Mouse (Mus musculus): ENCODE results near the gene Tspan12. TPM values are rescaled to one million over a fixed set of nuclear protein-coding genes. Genes with fewer than 3 reads are reported as not detected.
"Not testable (repeated sequence)": the region's sequence is repeated elsewhere in the genome, so short reads cannot be mapped to it uniquely, and the experiment has no call there.

Tspan12 gene
- 53.2 and 64.8 TPM in 2 replicates for polyA plus RNA-seq (2014; fragmentation: Nextera tagmentation; extraction: Ambion mirVana)

- peaks cover 6% of the 10 kb centered on the region for H3K4me1 ChIP-seq (ENCODE audit: control insufficient read depth, insufficient read depth, low read length)
- peak within 1 kb of the TSS; percentile 87 for H3K27ac ChIP-seq (ENCODE audit: low read depth, low read length)
- peak within 1 kb of the TSS; percentile 55 for H3K4me2 ChIP-seq
- ATAC-seq (ENCODE audit: low FRiP score) (peak; percentile 45), DNase-seq (ENCODE audit: low spot score, missing footprints) (peak; percentile 96)
- WGBS: 2% methylated on average over 13 of the region's 13 CpGs
- peak within 1 kb of the TSS; percentile 70 for H3K4me3 ChIP-seq (ENCODE audit: low read depth, low read length)
- peak within 1 kb of the TSS; percentile 90 for H3K9ac ChIP-seq (ENCODE audit: low read length)
- no peaks in the 10 kb centered on the region for H3K9me3 ChIP-seq (ENCODE audit: control insufficient read depth, low read length)
- H3K36me3 ChIP-seq (ENCODE audit: control insufficient read depth, insufficient read depth, low read length): no peaks in the 10 kb centered on the region
- no peaks in the 10 kb centered on the region for H3K27me3 ChIP-seq (ENCODE audit: control insufficient read depth, insufficient read depth, low read length)
These were observed at the start of gene Tspan12 for GRCm38 (mm10) chr6:21852344-21852785. Tspan12 (minus strand) TSS chr6:21852515.

- Histone ChIP-seq H3K27ac (ENCODE audit: low read depth, low read length) (no peak overlapping the region), H3K9ac (ENCODE audit: low read length) (no peak overlapping the region), H3K36me3 (ENCODE audit: control insufficient read depth, insufficient read depth, low read length) (no peaks in the 10 kb centered on the region), H3K4me2 (no peak overlapping the region), H3K4me3 (ENCODE audit: low read depth, low read length) (no peak overlapping the region), H3K4me1 (ENCODE audit: control insufficient read depth, insufficient read depth, low read length) (no peaks in the 10 kb centered on the region), H3K9me3 (ENCODE audit: control insufficient read depth, low read length) (no peaks in the 10 kb centered on the region), H3K27me3 (ENCODE audit: control insufficient read depth, insufficient read depth, low read length) (no peaks in the 10 kb centered on the region)
- DNase-seq (ENCODE audit: low spot score, missing footprints): no peak
- ATAC-seq (ENCODE audit: low FRiP score): no peak
- WGBS: 82% methylated on average over 7 of the region's 7 CpGs
These were observed 42.1 kb upstream of the Tspan12 start for GRCm38 (mm10) chr6:21894451-21894850.

DNA sequence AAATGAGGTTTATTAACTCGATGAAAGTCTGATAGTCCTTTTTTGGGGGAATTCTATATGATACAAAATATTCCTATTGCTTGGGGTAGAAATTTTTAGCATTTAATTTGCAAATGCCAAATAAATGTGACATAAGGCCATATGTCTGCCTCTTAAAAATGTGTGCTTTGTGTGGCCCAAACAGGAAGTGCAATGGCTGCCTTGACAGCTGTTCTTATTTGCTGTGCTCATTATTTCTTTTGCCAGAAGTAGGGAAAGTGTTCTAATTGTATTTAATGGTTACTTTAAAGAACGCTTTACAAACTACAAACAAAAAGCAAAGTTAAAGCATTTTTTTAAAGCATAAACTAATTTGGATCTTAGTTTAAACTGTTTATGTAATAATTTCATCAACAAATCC, 36.8 kb upstream of the Tspan12 start:
- 89% methylated on average over 2 of the region's 2 CpGs for WGBS
- H3K4me2 ChIP-seq: no peak overlapping the region
- no peak overlapping the region for H3K9ac ChIP-seq (ENCODE audit: low read length)
- no peaks in the 10 kb centered on the region for H3K27me3 ChIP-seq (ENCODE audit: control insufficient read depth, insufficient read depth, low read length)
- H3K9me3 ChIP-seq (ENCODE audit: control insufficient read depth, low read length): no peaks in the 10 kb centered on the region
- H3K36me3 ChIP-seq (ENCODE audit: control insufficient read depth, insufficient read depth, low read length): no peaks in the 10 kb centered on the region
- no peak overlapping the region for H3K27ac ChIP-seq (ENCODE audit: low read depth, low read length)
- no peaks in the 10 kb centered on the region for H3K4me1 ChIP-seq (ENCODE audit: control insufficient read depth, insufficient read depth, low read length)
- no peak for DNase-seq (ENCODE audit: low spot score, missing footprints)
- ATAC-seq (ENCODE audit: low FRiP score): no peak
- no peak overlapping the region for H3K4me3 ChIP-seq (ENCODE audit: low read depth, low read length)

DNA sequence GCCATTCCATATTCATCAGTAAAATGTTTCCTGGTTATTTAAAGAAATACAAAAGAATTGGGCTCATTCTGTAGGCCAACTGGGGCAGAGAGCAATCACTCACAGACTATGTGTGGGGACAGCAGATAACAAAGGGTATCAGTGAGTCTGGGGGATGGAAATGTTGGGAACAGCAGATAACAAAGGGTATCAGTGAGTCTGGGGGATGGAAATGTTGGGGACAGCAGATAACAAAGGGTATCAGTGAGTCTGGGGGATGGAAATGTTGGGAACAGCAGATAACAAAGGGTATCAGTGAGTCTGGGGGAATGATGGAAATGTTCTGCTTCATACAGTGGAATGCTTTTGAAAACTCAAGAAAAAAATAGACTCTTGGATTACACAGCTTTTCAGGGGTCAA, 35.7 kb upstream of the Tspan12 start:
- DNase-seq (ENCODE audit: low spot score, missing footprints); H3K4me3 ChIP-seq (ENCODE audit: low read depth, low read length); H3K9ac ChIP-seq (ENCODE audit: low read length); H3K27ac ChIP-seq (ENCODE audit: low read depth, low read length); H3K9me3 ChIP-seq (ENCODE audit: control insufficient read depth, low read length); H3K4me1 ChIP-seq (ENCODE audit: control insufficient read depth, insufficient read depth, low read length); ATAC-seq (ENCODE audit: low FRiP score); H3K36me3 ChIP-seq (ENCODE audit: control insufficient read depth, insufficient read depth, low read length); H3K4me2 ChIP-seq; H3K27me3 ChIP-seq (ENCODE audit: control insufficient read depth, insufficient read depth, low read length): not testable (repeated sequence)

DNA sequence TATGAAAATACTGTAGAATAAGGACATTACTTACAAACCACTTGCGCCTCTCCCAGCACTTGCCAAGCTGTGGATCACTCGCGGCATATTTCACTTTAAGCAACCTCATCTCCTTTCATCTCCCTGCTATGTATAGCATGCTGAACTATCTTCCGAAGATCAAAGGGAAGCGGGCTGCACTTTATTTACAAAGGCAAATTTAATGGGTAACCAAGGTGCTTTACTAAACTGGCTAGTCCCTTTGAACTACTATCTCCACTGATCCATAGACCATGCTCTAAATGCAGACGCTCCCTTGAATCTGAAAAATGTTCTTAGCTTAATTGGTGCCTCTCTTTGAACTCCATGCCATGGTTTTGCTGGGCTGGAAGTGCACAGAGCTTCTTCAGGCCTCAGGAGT, 27.2 kb upstream of the Tspan12 start:
- Histone ChIP-seq H3K27ac (ENCODE audit: low read depth, low read length) (no peak overlapping the region), H3K4me2 (no peak overlapping the region), H3K4me1 (ENCODE audit: control insufficient read depth, insufficient read depth, low read length) (no peaks in the 10 kb centered on the region), H3K9ac (ENCODE audit: low read length) (no peak overlapping the region), H3K36me3 (ENCODE audit: control insufficient read depth, insufficient read depth, low read length) (no peaks in the 10 kb centered on the region), H3K4me3 (ENCODE audit: low read depth, low read length) (no peak overlapping the region), H3K9me3 (ENCODE audit: control insufficient read depth, low read length) (no peaks in the 10 kb centered on the region), H3K27me3 (ENCODE audit: control insufficient read depth, insufficient read depth, low read length) (no peaks in the 10 kb centered on the region)
- no peak for ATAC-seq (ENCODE audit: low FRiP score)
- no peak for DNase-seq (ENCODE audit: low spot score, missing footprints)
- 78% methylated on average over 6 of the region's 6 CpGs for WGBS

- Histone ChIP-seq H3K9me3 (ENCODE audit: control insufficient read depth, low read length) (no peaks in the 10 kb centered on the region), H3K27me3 (ENCODE audit: control insufficient read depth, insufficient read depth, low read length) (no peaks in the 10 kb centered on the region), H3K36me3 (ENCODE audit: control insufficient read depth, insufficient read depth, low read length) (no peaks in the 10 kb centered on the region), H3K27ac (ENCODE audit: low read depth, low read length) (no peak overlapping the region), H3K4me2 (no peak overlapping the region), H3K4me3 (ENCODE audit: low read depth, low read length) (no peak overlapping the region), H3K4me1 (ENCODE audit: control insufficient read depth, insufficient read depth, low read length) (no peaks in the 10 kb centered on the region), H3K9ac (ENCODE audit: low read length) (no peak overlapping the region)
- ATAC-seq (ENCODE audit: low FRiP score): no peak
- no peak for DNase-seq (ENCODE audit: low spot score, missing footprints)
- 77% methylated on average over 1 of the region's 1 CpGs for WGBS
These were observed 15.0 kb upstream of the Tspan12 start for GRCm38 (mm10) chr6:21867310-21867709.

- no peaks in the 10 kb centered on the region for H3K27me3 ChIP-seq (ENCODE audit: control insufficient read depth, insufficient read depth, low read length)
- DNase-seq (ENCODE audit: low spot score, missing footprints): no peak
- H3K9me3 ChIP-seq (ENCODE audit: control insufficient read depth, low read length): no peaks in the 10 kb centered on the region
- ATAC-seq (ENCODE audit: low FRiP score): no peak
- no peak overlapping the region for H3K4me3 ChIP-seq (ENCODE audit: low read depth, low read length)
- H3K9ac ChIP-seq (ENCODE audit: low read length): no peak overlapping the region
- no peak overlapping the region for H3K4me2 ChIP-seq
- H3K36me3 ChIP-seq (ENCODE audit: control insufficient read depth, insufficient read depth, low read length): no peaks in the 10 kb centered on the region
- no peak overlapping the region for H3K27ac ChIP-seq (ENCODE audit: low read depth, low read length)
- WGBS: 67% methylated on average over 8 of the region's 8 CpGs
- H3K4me1 ChIP-seq (ENCODE audit: control insufficient read depth, insufficient read depth, low read length): no peaks in the 10 kb centered on the region
These were observed 11.9 kb upstream of the Tspan12 start for GRCm38 (mm10) chr6:21864179-21864578.

DNA sequence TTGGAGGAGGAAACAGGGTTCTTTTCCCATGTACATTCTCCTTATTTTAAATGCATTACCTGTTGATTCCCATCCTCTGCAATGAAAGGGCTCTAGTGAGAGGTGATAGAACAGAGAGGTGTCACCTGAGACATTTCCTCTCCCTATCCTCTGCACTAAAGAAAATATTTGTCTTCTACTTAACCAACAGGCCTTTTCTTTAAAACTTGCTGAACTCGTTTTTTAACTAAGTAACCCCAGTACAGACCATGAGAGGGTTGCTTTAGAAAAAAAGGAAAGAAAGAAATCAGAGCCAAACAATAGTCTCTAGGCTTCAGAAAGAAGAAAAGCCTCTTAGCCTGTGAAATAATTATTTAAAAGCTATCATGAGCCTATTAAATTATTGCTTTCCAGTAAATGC, 11.2 kb upstream of the Tspan12 start:
- DNase-seq (ENCODE audit: low spot score, missing footprints) (no peak), ATAC-seq (ENCODE audit: low FRiP score) (no peak)
- H3K27me3 ChIP-seq (ENCODE audit: control insufficient read depth, insufficient read depth, low read length): no peaks in the 10 kb centered on the region
- no peaks in the 10 kb centered on the region for H3K36me3 ChIP-seq (ENCODE audit: control insufficient read depth, insufficient read depth, low read length)
- no peak overlapping the region for H3K4me3 ChIP-seq (ENCODE audit: low read depth, low read length)
- no peaks in the 10 kb centered on the region for H3K9me3 ChIP-seq (ENCODE audit: control insufficient read depth, low read length)
- H3K9ac ChIP-seq (ENCODE audit: low read length): no peak overlapping the region
- no peak overlapping the region for H3K4me2 ChIP-seq
- 24% methylated on average over 1 of the region's 1 CpGs for WGBS
- H3K4me1 ChIP-seq (ENCODE audit: control insufficient read depth, insufficient read depth, low read length): no peaks in the 10 kb centered on the region
- no peak overlapping the region for H3K27ac ChIP-seq (ENCODE audit: low read depth, low read length)

- no peaks in the 10 kb centered on the region for H3K4me1 ChIP-seq (ENCODE audit: control insufficient read depth, insufficient read depth, low read length)
- no peak overlapping the region for H3K27ac ChIP-seq (ENCODE audit: low read depth, low read length)
- no peak overlapping the region for H3K4me2 ChIP-seq
- H3K4me3 ChIP-seq (ENCODE audit: low read depth, low read length): no peak overlapping the region
- ATAC-seq (ENCODE audit: low FRiP score) (no peak), DNase-seq (ENCODE audit: low spot score, missing footprints) (no peak)
- H3K27me3 ChIP-seq (ENCODE audit: control insufficient read depth, insufficient read depth, low read length): no peaks in the 10 kb centered on the region
- H3K9me3 ChIP-seq (ENCODE audit: control insufficient read depth, low read length): no peaks in the 10 kb centered on the region
- WGBS: 81% methylated on average over 2 of the region's 2 CpGs
- no peaks in the 10 kb centered on the region for H3K36me3 ChIP-seq (ENCODE audit: control insufficient read depth, insufficient read depth, low read length)
- H3K9ac ChIP-seq (ENCODE audit: low read length): no peak overlapping the region
These were observed 9.0 kb upstream of the Tspan12 start for GRCm38 (mm10) chr6:21861316-21861715.

DNA sequence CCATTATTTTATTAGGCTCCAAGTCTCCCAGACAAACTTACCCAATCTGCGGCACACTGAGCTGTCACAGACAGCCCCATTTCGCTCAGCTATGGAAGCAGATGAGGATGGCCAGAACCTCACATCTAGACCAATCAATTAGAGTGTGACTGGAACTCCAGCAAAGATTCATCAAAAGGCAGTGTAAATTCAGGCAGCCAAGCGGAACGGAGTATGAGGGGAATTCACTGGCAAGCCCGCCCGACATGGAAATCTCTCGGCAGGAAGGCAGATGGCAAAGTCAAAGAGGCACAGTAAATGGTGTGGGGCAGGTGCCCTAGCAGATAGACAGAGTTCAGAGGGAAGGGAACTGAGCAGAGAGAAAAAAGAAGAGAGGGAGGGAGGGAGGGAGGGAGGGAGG, 5.5 kb upstream of the Tspan12 start:
- H3K27ac ChIP-seq (ENCODE audit: low read depth, low read length): no peak overlapping the region

More for the DNA sequence above, 5.5 kb upstream of the Tspan12 start:
- Histone ChIP-seq H3K4me2 (no peak overlapping the region; the same call in 1 of the 2 replicates), H3K36me3 (ENCODE audit: control insufficient read depth, insufficient read depth, low read length) (no peaks in the 10 kb centered on the region), H3K4me3 (ENCODE audit: low read depth, low read length) (no peak overlapping the region), H3K4me1 (ENCODE audit: control insufficient read depth, insufficient read depth, low read length) (no peaks in the 10 kb centered on the region), H3K9me3 (ENCODE audit: control insufficient read depth, low read length) (no peaks in the 10 kb centered on the region), H3K9ac (ENCODE audit: low read length) (no peak overlapping the region), H3K27me3 (ENCODE audit: control insufficient read depth, insufficient read depth, low read length) (no peaks in the 10 kb centered on the region)
- 22% methylated on average over 7 of the region's 7 CpGs for WGBS
- DNase-seq (ENCODE audit: low spot score, missing footprints) (peak; percentile 86), ATAC-seq (ENCODE audit: low FRiP score) (peak; percentile 78)
